Mouse (Mus musculus): ENCODE measurements around the gene Fuz. TPM values are rescaled to one million over a fixed set of nuclear protein-coding genes. Genes with fewer than 3 reads are reported as not detected.

The Fuz gene
- polyA plus RNA-seq, 1 experiment from 2014 or later: 26.4 TPM

GRCm38 (mm10) chr7:44900632-44901031 is 4.8 kb downstream of the Fuz start:
- no peak for ATAC-seq (ENCODE audit: insufficient number of reproducible peaks, insufficient read depth, low FRiP score, low read depth)
- Histone ChIP-seq H3K9me3 (ENCODE audit: control insufficient read depth, low read depth, low read length) (no peaks in the 10 kb centered on the region), H3K36me3 (ENCODE audit: control insufficient read depth, insufficient read depth, low read length) (peaks cover 41% of the 10 kb centered on the region), H3K4me1 (ENCODE audit: control insufficient read depth, insufficient read depth, low read length) (peaks cover 20% of the 10 kb centered on the region; the same call in 1 of the 2 replicates), H3K9ac (replicated peaks; ENCODE audit: low read depth, low read length) (no peak overlapping the region), H3K27me3 (ENCODE audit: control insufficient read depth, insufficient read depth, low read length) (no peaks in the 10 kb centered on the region), H3K27ac (ENCODE audit: low read length) (no peak overlapping the region), H3K4me2 (replicated peaks; ENCODE audit: low read depth, low read length) (no peak overlapping the region), H3K4me3 (ENCODE audit: low read depth, low read length) (no peak overlapping the region)
- 81% methylated on average over 11 of the region's 11 CpGs for WGBS

- ATAC-seq (ENCODE audit: insufficient number of reproducible peaks, insufficient read depth, low FRiP score, low read depth): peak; percentile 25; the same call in 1 of the 2 replicates
- peaks cover 20% of the 10 kb centered on the region; the same call in 1 of the 2 replicates for H3K4me1 ChIP-seq (ENCODE audit: control insufficient read depth, insufficient read depth, low read length)
- H3K4me3 ChIP-seq (ENCODE audit: low read depth, low read length): peak overlapping the region; percentile 23
- H3K27me3 ChIP-seq (ENCODE audit: control insufficient read depth, insufficient read depth, low read length): no peaks in the 10 kb centered on the region
- H3K27ac ChIP-seq (ENCODE audit: low read length): no peak overlapping the region
- peaks cover 48% of the 10 kb centered on the region for H3K36me3 ChIP-seq (ENCODE audit: control insufficient read depth, insufficient read depth, low read length)
- H3K9ac ChIP-seq (replicated peaks; ENCODE audit: low read depth, low read length): no peak overlapping the region; the same call in 1 of the 2 replicates
- H3K9me3 ChIP-seq (ENCODE audit: control insufficient read depth, low read depth, low read length): no peaks in the 10 kb centered on the region
- H3K4me2 ChIP-seq (replicated peaks; ENCODE audit: low read depth, low read length): peak overlapping the region; percentile 46
- 9% methylated on average over 21 of the region's 21 CpGs for WGBS
Observed at GRCm38 (mm10) chr7:44901230-44901722, 5.4 kb downstream of the Fuz start.

GRCm38 (mm10) chr7:44905430-44905829 is 9.6 kb downstream of the Fuz start:
- Histone ChIP-seq H3K36me3 (ENCODE audit: control insufficient read depth, insufficient read depth, low read length) (peaks cover 79% of the 10 kb centered on the region), H3K9ac (replicated peaks; ENCODE audit: low read depth, low read length) (no peak overlapping the region)
- WGBS: 93% methylated on average over 20 of the region's 20 CpGs

GRCm38 (mm10) chr7:44908706-44909476 is 13.0 kb downstream of the Fuz start:
- no peak for ATAC-seq (ENCODE audit: insufficient number of reproducible peaks, insufficient read depth, low FRiP score, low read depth)
- 89% methylated on average over 15 of the region's 15 CpGs for WGBS

More at GRCm38 (mm10) chr7:44905430-44905829, 9.6 kb downstream of the Fuz start:
- H3K27ac ChIP-seq (ENCODE audit: low read length): no peak overlapping the region
- H3K27me3 ChIP-seq (ENCODE audit: control insufficient read depth, insufficient read depth, low read length): no peaks in the 10 kb centered on the region
- H3K4me1 ChIP-seq (ENCODE audit: control insufficient read depth, insufficient read depth, low read length): peaks cover 7% of the 10 kb centered on the region; the same call in 1 of the 2 replicates
- ATAC-seq (ENCODE audit: insufficient number of reproducible peaks, insufficient read depth, low FRiP score, low read depth): no peak
- H3K4me3 ChIP-seq (ENCODE audit: low read depth, low read length): no peak overlapping the region
- H3K4me2 ChIP-seq (replicated peaks; ENCODE audit: low read depth, low read length): no peak overlapping the region
- H3K9me3 ChIP-seq (ENCODE audit: control insufficient read depth, low read depth, low read length): no peaks in the 10 kb centered on the region

GRCm38 (mm10) chr7:44914396-44914795 is 18.5 kb downstream of the Fuz start:
- Histone ChIP-seq H3K36me3 (ENCODE audit: control insufficient read depth, insufficient read depth, low read length) (peaks cover 53% of the 10 kb centered on the region), H3K27ac (ENCODE audit: low read length) (no peak overlapping the region), H3K4me1 (ENCODE audit: control insufficient read depth, insufficient read depth, low read length) (0 out of 2 replicates have a peak, but pooled peaks cover 2% of the 10 kb centered on the region), H3K27me3 (ENCODE audit: control insufficient read depth, insufficient read depth, low read length) (no peaks in the 10 kb centered on the region), H3K9ac (replicated peaks; ENCODE audit: low read depth, low read length) (no peak overlapping the region), H3K9me3 (ENCODE audit: control insufficient read depth, low read depth, low read length) (no peaks in the 10 kb centered on the region), H3K4me3 (ENCODE audit: low read depth, low read length) (no peak overlapping the region), H3K4me2 (replicated peaks; ENCODE audit: low read depth, low read length) (no peak overlapping the region)
- WGBS: 91% methylated on average over 2 of the region's 2 CpGs
- no peak for ATAC-seq (ENCODE audit: insufficient number of reproducible peaks, insufficient read depth, low FRiP score, low read depth)

More at GRCm38 (mm10) chr7:44908706-44909476, 13.0 kb downstream of the Fuz start:
- no peak overlapping the region for H3K4me2 ChIP-seq (replicated peaks; ENCODE audit: low read depth, low read length)
- H3K27ac ChIP-seq (ENCODE audit: low read length): no peak overlapping the region
- H3K4me3 ChIP-seq (ENCODE audit: low read depth, low read length): no peak overlapping the region
- H3K9me3 ChIP-seq (ENCODE audit: control insufficient read depth, low read depth, low read length): no peaks in the 10 kb centered on the region
- H3K27me3 ChIP-seq (ENCODE audit: control insufficient read depth, insufficient read depth, low read length): no peaks in the 10 kb centered on the region
- H3K36me3 ChIP-seq (ENCODE audit: control insufficient read depth, insufficient read depth, low read length): peaks cover 85% of the 10 kb centered on the region
- H3K9ac ChIP-seq (replicated peaks; ENCODE audit: low read depth, low read length): no peak overlapping the region
- no peaks in the 10 kb centered on the region for H3K4me1 ChIP-seq (ENCODE audit: control insufficient read depth, insufficient read depth, low read length)

- H3K27ac ChIP-seq (ENCODE audit: low read length): no peak overlapping the region
- H3K27me3 ChIP-seq (ENCODE audit: control insufficient read depth, insufficient read depth, low read length): no peaks in the 10 kb centered on the region
- no peak overlapping the region for H3K4me3 ChIP-seq (ENCODE audit: low read depth, low read length)
- 93% methylated on average over 9 of the region's 9 CpGs for WGBS
- no peak overlapping the region for H3K9ac ChIP-seq (replicated peaks; ENCODE audit: low read depth, low read length)
- H3K36me3 ChIP-seq (ENCODE audit: control insufficient read depth, insufficient read depth, low read length): peaks cover 44% of the 10 kb centered on the region
- no peaks in the 10 kb centered on the region for H3K9me3 ChIP-seq (ENCODE audit: control insufficient read depth, low read depth, low read length)
- ATAC-seq (ENCODE audit: insufficient number of reproducible peaks, insufficient read depth, low FRiP score, low read depth): no peak
- H3K4me2 ChIP-seq (replicated peaks; ENCODE audit: low read depth, low read length): no peak overlapping the region
- H3K4me1 ChIP-seq (ENCODE audit: control insufficient read depth, insufficient read depth, low read length): 0 out of 2 replicates have a peak, but pooled peaks cover 2% of the 10 kb centered on the region
Observed at GRCm38 (mm10) chr7:44915314-44915713, 19.4 kb downstream of the Fuz start.

GRCm38 (mm10) chr7:44916191-44916590 is 20.3 kb downstream of the Fuz start:
- no peaks in the 10 kb centered on the region for H3K9me3 ChIP-seq (ENCODE audit: control insufficient read depth, low read depth, low read length)
- peaks cover 38% of the 10 kb centered on the region for H3K36me3 ChIP-seq (ENCODE audit: control insufficient read depth, insufficient read depth, low read length)
- 90% methylated on average over 6 of the region's 6 CpGs for WGBS
- H3K4me3 ChIP-seq (ENCODE audit: low read depth, low read length): no peak overlapping the region
- no peak overlapping the region for H3K4me2 ChIP-seq (replicated peaks; ENCODE audit: low read depth, low read length)
- H3K9ac ChIP-seq (replicated peaks; ENCODE audit: low read depth, low read length): no peak overlapping the region
- H3K27ac ChIP-seq (ENCODE audit: low read length): no peak overlapping the region
- no peak for ATAC-seq (ENCODE audit: insufficient number of reproducible peaks, insufficient read depth, low FRiP score, low read depth)
- H3K4me1 ChIP-seq (ENCODE audit: control insufficient read depth, insufficient read depth, low read length): 0 out of 2 replicates have a peak, but pooled peaks cover 2% of the 10 kb centered on the region
- H3K27me3 ChIP-seq (ENCODE audit: control insufficient read depth, insufficient read depth, low read length): no peaks in the 10 kb centered on the region

- H3K36me3 ChIP-seq (ENCODE audit: control insufficient read depth, insufficient read depth, low read length): peaks cover 38% of the 10 kb centered on the region
- H3K9me3 ChIP-seq (ENCODE audit: control insufficient read depth, low read depth, low read length): no peaks in the 10 kb centered on the region
- WGBS: 93% methylated on average over 4 of the region's 4 CpGs
- 0 out of 2 replicates have a peak, but pooled peaks have one; percentile 29 for ATAC-seq (ENCODE audit: insufficient number of reproducible peaks, insufficient read depth, low FRiP score, low read depth)
- H3K27me3 ChIP-seq (ENCODE audit: control insufficient read depth, insufficient read depth, low read length): no peaks in the 10 kb centered on the region
- no peak overlapping the region for H3K4me2 ChIP-seq (replicated peaks; ENCODE audit: low read depth, low read length)
- H3K4me3 ChIP-seq (ENCODE audit: low read depth, low read length): no peak overlapping the region
- H3K9ac ChIP-seq (replicated peaks; ENCODE audit: low read depth, low read length): no peak overlapping the region
- no peak overlapping the region for H3K27ac ChIP-seq (ENCODE audit: low read length)
- 0 out of 2 replicates have a peak, but pooled peaks cover 2% of the 10 kb centered on the region for H3K4me1 ChIP-seq (ENCODE audit: control insufficient read depth, insufficient read depth, low read length)
Observed at GRCm38 (mm10) chr7:44916881-44917280, 21.0 kb downstream of the Fuz start.

Measured in stomach, embryonic 14.5 days (tissue).